Mouse (Mus musculus) ovary, postnatal 14 days (tissue): ENCODE results near the gene Gls.

ENCODE experiments used
- DNase-seq: peaks from one replicate; pipeline ENCODE4 v3.0.0; 2022; ENCODE audit warnings: low spot score

Gls gene

DNA sequence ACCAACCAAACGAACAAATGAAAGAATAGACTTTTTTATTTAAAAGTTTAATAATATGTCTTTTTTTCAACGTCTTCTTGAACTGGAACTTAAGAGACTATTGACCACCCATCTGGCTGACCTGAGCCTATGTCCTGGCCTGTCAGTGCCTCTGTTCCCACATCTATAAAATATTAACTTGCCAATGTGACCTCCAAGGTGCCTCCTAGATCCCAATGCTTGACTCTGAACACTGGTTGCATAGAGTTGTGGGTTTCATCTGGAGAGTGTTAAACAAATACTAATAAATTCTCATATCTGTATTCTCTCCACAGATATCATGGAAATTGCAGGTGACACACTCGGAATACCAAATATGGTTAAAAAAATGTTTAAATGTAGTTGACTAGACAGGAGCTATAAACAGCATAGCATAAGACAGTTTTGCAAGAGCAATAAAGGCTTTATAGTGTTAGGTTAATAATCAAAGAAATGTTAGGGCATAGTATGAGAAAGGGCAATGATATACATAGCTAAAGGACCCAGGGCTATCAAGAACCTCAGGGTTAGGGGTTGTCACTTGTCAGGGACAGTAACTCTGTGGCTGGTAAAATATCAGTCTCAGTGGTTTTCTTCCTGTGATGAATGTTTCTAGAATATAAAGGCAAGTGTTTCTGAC is 16.0 kb upstream of the Gls start:
- DNase-seq: no peak

- no peak for DNase-seq
Observed at GRCm38 (mm10) chr1:52242270-52242669, 9.2 kb upstream of the Gls start.

GRCm38 (mm10) chr1:52232766-52233140 is 279 bp downstream of the Gls start:
- DNase-seq: no peak

- DNase-seq: peak; percentile 26
Observed at GRCm38 (mm10) chr1:52231939-52232765, 880 bp downstream of the Gls start.

DNA sequence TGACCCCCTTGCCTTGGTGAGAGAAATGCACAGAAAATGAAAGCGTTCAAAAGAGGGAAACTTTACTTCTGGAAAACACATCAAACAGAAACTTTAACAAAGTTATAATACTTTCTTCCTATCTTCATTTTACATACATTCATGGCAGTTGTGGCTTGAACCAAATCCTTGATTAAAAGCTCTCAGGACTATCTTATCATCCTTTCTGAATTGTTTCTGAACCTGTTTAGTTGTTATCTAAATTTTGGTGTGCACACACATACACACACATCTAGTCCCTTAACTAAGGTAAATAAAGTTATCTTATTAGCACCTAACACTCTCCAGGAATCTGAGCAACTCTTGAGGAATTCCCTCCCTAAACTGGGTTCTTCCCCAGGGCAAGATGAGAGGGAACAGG is 2.6 kb downstream of the Gls start:
- no peak for DNase-seq

- no peak for DNase-seq
Observed at GRCm38 (mm10) chr1:52228178-52228577, 4.9 kb downstream of the Gls start.

DNA sequence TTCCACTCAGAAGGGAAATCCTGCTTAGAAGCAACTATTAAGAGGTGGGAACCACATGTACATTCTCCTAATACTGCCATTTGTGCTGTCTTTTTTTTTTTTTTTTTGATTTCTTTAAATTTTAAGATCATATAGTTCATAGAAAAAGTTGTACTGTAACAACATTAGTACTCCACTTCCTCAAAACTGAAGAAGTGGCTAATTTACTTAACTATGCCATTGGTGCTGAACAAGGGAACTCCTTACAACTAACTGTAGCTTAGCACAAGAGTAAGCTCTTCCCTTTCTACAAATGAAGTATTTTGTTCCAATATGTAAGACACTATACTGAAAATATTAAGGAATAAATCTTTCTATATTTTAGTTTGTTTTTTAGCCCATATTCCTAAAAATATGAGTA is 6.6 kb downstream of the Gls start:
- DNase-seq: no peak

GRCm38 (mm10) chr1:52216766-52217165 is 16.3 kb downstream of the Gls start:
- no peak for DNase-seq

DNA sequence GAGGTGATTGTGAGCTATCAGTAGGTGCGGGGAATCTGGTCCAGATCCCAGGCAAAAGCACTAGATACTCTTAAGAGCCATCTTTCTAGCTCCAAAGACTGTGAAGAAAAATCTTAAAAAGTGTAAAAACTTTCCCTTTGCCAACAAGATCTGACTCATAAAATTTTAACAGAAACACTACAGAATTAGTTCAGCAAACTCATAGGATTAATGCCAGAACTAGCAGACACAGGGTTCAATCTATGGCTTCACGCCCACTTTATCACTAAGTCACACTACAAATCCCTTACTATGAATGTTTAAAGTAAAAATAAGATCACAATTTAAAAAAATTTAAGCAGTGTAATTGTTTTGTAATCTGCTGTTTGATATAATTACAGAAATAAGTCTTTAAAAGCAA is 50.0 kb downstream of the Gls start:
- no peak for DNase-seq

GRCm38 (mm10) chr1:52181994-52182393 is 51.0 kb downstream of the Gls start:
- DNase-seq: no peak

DNA sequence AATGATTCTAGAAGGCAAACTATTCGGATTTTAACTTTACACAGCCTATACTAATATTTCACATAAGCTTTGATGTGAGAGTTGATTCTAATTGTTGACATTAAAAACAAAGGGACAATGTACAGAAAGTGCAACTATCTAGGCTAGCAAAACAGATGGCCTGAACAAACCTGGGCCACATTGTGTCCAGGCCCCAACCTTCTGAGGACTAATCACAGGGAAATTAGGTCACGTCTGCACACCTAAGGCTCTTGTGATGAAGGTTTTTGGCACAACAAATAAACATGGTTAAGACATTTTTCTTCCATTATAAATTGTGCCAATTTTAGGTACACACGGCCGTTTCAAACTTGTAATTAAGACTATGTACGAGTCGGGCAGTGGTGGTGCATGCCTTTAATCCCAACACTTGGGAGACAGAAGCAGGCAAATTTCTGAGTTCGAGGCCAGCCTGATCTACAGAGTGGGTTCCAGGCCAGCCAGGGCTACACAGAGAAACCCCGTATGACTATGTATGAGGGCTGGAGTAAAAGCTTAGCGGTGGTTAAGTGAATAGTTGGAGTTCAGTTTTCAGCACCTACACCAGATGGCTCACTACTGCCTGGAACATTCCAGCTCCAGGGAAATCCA is 53.0 kb downstream of the Gls start:
- DNase-seq: no peak

DNA sequence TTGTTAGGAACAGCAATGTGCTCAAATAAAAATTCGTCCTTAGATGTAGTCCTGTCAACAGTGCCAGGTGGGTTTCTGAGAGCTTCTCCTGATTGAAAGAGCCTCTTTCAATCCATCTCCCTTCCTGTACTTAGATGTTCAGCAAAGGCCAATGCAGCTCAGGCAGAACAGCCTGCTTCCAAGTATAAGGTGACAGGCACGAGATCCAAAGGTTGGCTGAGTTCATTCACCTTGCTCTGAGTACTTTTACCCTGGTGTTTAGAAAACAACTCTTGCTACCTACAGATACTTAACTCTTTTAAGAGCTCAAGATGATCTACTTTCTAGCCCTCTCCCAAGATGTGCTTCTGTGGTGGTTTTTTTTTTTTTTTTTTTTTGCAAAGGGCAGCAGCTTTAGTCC is 56.0 kb downstream of the Gls start:
- no peak for DNase-seq

DNA sequence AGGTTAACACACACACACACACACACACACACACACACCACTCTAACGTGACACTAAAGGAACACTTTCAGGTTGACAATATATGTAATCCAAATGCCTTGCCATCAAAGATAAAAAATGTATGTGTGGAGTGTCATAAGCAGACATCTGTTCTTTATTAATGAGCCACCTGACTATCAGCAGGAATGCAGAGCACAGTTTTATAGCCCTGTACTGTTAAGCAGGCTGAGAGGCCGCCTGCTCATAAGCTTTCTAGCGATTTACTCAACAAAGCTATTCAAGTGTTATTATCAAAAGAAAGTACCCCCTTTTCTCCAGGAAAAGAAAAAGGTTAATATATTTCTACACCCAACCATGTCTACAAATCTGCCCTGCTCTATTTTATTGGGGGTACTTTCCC is 57.0 kb downstream of the Gls start:
- DNase-seq: no peak

GRCm38 (mm10) chr1:52175321-52175720 is 57.7 kb downstream of the Gls start:
- DNase-seq: no peak

DNA sequence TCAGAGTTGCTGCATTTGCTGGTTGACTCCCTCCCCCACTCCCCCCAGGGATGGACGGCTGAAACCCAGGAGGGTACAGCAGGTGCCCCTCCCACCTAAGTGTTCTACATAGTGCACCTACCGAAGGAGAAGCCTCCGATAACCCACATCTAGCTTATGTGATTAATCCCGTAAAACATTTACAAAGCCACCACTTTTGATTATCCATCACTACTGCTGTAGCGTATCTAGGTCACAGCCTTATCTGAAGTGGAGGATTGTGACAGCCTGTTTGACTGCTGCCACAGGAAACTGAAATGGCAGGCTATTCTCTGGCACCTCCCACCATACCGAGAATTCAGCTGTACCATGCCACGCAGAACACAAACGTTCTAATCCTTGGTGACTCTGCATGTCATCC is 61.8 kb downstream of the Gls start:
- no peak for DNase-seq

DNA sequence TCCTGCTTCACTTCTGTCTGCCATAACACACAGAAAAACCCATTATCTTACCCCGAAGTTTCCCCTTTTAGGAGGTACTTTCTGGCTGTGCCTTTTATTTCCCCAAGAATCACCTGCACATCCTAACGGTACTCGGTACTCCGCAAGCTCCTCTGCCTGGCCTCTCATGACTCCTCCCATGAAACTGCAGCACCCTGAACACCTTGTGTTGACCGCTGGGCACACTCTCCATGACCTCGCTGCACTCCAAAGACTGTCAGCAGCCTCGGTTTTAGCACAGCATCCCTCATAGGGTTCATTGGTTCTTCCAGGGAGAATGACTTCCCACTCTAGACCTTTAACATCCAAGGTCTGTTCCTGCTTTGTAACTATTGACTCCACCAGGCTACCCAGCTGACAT is 62.3 kb downstream of the Gls start:
- DNase-seq: no peak

- no peak for DNase-seq
Observed at GRCm38 (mm10) chr1:52170057-52170456, 63.0 kb downstream of the Gls start.

- no peak for DNase-seq
Observed at GRCm38 (mm10) chr1:52166652-52167220, 66.3 kb downstream of the Gls start.

DNA sequence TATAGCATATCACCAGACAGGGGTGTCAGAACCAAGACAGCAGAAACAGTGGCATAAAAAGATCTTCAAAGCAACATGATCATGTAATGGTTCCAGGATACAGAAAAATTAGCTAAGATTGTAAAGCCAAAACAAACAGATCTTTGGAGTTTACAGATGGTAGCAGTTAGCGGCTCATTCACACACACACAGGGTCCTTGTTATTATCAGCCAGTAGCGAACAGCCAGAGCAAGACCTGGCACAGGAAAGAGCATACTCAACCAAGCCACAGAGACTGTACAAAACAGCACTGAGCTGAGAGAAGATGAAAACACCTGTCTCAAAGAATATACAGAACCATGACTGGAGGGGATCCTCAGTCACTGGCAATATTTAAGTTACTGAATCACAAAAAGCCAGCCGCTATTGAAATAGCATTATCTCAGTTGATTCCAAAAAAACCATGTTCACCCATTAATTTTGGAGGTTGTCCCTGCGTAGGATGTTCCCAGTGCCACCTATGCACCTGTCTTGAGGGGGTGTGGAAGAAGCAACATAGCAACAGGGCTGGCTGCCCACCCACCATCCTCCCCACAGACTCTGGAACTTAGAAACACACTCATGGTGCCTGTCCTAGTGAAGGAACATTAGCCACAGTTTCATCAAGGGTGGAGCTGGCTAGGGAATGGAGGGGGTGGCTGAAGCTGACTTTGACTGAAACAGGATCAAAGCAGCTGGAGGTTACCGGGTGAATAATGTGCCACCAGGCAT is 69.2 kb downstream of the Gls start:
- DNase-seq: no peak

- no peak for DNase-seq
Observed at GRCm38 (mm10) chr1:52161151-52161550, 71.9 kb downstream of the Gls start.

DNA sequence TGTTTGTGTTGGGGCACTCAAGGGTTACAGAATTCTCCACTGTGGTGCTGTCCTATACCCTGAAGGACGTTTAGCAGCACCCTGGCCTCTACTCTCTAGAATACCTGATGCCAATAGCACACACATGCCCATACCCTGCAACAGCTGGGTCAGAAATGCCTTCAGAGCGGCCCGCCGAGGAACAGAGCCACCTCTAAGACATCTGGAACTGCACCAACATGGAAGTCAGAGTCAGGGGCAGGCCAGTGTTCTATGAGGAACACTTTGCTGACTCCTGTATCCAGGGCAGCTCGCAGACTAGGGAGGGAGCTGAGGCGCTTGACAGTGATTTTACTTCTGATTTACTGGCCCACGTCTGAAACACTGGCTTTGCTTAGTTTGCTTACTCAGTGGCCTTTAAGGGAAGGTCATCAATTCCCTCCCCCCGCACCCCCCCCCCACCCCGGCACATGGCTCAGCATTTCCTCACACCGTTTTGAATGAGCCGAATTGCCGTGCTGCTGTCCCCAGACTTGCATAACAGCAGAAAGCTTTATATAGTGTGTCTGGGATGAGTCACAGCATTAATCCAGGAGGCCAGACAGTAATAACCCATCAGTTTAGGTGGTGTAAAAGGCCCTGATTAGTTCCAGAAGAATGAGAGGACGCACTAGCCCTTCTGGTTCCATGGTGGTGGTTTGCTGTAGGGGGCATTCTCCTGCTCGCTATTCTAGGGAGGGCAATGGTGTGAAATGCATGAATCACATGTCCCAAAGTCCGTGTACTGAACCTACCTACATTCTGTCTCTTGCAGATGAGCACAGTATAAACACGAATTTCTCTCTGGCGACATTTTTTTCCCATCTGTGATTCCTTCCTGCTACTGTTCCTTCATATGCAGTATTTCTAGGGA is 74.3 kb downstream of the Gls start:
- DNase-seq: no peak
